Mouse (Mus musculus): ENCODE data around the gene Plekhb2. TPM values are rescaled to one million over a fixed set of nuclear protein-coding genes. Genes with fewer than 3 reads are reported as not detected.

The Plekhb2 gene
- polyA plus RNA-seq, 1 experiment: 209 TPM

DNA sequence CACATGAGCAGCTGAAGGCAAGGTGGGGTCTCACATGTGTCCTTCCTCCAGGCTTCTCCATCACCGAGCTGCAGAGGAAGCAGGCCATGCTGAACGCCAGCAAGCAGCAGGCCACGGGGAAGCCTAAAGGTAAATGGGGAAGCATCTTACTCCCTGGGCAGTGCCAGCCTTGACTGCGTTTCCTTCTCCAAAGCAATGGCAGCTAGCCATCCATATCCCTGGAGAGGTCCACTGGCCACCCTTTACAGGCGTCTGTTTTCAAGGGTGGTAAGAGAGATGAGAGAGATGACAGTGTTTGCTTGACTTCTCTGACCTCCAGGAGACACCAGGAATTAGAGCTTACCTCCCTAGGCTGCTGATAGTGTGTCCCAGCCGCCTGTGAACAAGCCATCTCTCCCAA, 38.7 kb upstream of the Plekhb2 start:
- 20% methylated on average over 6 of the region's 6 CpGs for WGBS
- H3K27me3 ChIP-seq (ENCODE audit: control insufficient read depth, insufficient read depth, low read length): no peaks in the 10 kb centered on the region
- no peak overlapping the region; the same call in 1 of the 2 replicates for H3K27ac ChIP-seq (ENCODE audit: insufficient read depth, low read length)
- DNase-seq: no peak
- TF ChIP-seq CTCF (IDR thresholded peaks at IDR 0.05; ENCODE audit: borderline replicate concordance, insufficient read depth, low read depth, low read length) (no peak), POLR2A (IDR thresholded peaks at IDR 0.05; ENCODE audit: borderline replicate concordance, insufficient read depth, low read length) (no peak)
- peaks cover 41% of the 10 kb centered on the region for H3K4me1 ChIP-seq (ENCODE audit: control insufficient read depth, insufficient read depth, low read length)
- H3K4me3 ChIP-seq (replicated peaks; ENCODE audit: insufficient read depth, low read depth, low read length): no peak overlapping the region

DNA sequence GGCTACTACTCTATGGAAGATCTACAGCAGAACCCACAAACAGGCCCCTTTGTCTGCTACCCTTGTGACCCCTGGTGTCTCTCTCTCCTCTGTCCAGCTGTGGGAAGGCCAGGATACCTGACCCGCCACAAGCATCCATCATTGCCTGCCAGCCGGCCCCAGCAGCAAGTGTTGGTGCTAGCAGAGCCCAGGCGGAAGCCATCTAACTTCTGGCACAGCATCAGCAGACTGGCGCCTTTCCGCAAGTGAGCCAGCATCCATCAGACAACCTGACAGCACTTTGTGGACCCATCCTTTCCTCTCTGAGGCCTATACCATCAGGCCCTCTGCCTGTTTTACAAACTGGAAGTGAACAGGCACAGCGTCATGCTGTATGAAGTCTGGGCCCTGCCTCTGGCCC, 38.2 kb upstream of the Plekhb2 start:
- peak in 1 of 2 experiments; percentile 35 for DNase-seq
- Histone ChIP-seq H3K4me1 (ENCODE audit: control insufficient read depth, insufficient read depth, low read length) (peaks cover 41% of the 10 kb centered on the region), H3K27ac (ENCODE audit: insufficient read depth, low read length) (0 out of 2 replicates have a peak overlapping the region, but pooled peaks have one; percentile 4), H3K27me3 (ENCODE audit: control insufficient read depth, insufficient read depth, low read length) (no peaks in the 10 kb centered on the region), H3K4me3 (replicated peaks; ENCODE audit: insufficient read depth, low read depth, low read length) (no peak overlapping the region)
- 32% methylated on average over 6 of the region's 6 CpGs for WGBS
- no peak for TF ChIP-seq CTCF (IDR thresholded peaks at IDR 0.05; ENCODE audit: borderline replicate concordance, insufficient read depth, low read depth, low read length)
- no peak for TF ChIP-seq POLR2A (IDR thresholded peaks at IDR 0.05; ENCODE audit: borderline replicate concordance, insufficient read depth, low read length)

DNA sequence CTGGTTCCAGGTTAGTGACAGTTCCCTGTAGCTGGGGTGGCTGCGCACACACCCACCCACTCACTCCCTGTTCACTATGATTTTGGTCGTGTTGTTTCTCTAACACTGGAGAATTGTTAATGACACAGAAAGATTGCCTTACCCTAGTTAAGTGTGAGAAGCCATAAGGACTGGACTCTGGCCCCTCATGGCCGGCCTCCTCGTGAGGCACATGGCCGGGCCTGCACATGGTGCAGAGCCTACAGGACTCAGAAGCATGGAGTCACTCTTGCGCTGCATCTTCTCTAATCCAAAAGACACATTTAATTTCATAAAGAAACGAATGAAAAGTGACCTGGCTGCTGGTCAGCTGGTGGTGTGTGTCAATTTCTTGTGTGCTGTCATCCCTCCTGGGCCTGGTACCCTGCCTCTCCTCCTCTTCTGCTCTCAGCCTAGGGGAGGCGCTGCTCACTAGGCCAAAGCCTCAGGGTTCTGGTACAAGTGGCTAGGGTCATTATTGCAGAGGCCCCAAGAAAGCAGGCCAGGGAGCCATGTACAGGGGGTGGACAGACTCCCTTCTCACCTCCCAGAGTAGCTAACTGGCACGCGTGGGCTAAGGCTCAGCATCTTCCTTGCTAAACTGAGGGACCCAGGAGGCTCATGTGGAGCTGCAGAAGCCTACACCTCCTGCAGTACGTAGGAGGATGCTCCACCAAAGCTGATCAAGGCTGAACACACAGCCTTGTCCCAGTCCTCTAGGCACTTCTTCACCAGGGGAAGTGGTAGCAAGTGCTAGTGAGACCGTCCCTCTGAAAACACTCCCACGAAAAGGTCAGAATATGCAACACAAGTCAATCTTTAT, 37.1 kb upstream of the Plekhb2 start:
- no peaks in the 10 kb centered on the region for H3K27me3 ChIP-seq (ENCODE audit: control insufficient read depth, insufficient read depth, low read length)
- H3K4me1 ChIP-seq (ENCODE audit: control insufficient read depth, insufficient read depth, low read length): peaks cover 38% of the 10 kb centered on the region
- no peak overlapping the region for H3K27ac ChIP-seq (ENCODE audit: insufficient read depth, low read length)
- 79% methylated on average over 13 of the region's 13 CpGs for WGBS
- TF ChIP-seq POLR2A (IDR thresholded peaks at IDR 0.05; ENCODE audit: borderline replicate concordance, insufficient read depth, low read length) (no peak), CTCF (IDR thresholded peaks at IDR 0.05; ENCODE audit: borderline replicate concordance, insufficient read depth, low read depth, low read length) (no peak)
- no peak overlapping the region for H3K4me3 ChIP-seq (replicated peaks; ENCODE audit: insufficient read depth, low read depth, low read length)
- no peak for DNase-seq

DNA sequence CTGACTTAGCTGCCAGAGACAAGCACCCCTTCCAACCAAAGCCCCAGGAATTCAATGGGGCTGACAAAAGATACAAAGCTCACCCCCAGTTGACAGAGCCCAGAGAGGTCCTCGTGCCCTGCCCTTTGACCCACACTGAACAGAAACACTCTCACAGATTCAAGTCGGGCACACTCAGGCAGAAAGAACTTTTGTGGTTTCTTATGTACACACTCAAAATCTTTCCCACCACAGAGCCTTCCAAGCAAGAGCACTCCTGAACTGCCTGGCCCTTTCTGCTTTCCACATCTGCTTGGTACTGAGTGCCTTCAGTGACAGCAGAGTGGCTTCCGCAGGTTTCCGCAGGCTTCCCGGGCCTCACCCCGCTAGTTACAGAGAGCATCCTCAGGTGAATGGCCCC, 33.9 kb upstream of the Plekhb2 start:
- no peak overlapping the region for H3K27ac ChIP-seq (ENCODE audit: insufficient read depth, low read length)
- H3K4me1 ChIP-seq (ENCODE audit: control insufficient read depth, insufficient read depth, low read length): peaks cover 22% of the 10 kb centered on the region
- 78% methylated on average over 6 of the region's 6 CpGs for WGBS
- H3K27me3 ChIP-seq (ENCODE audit: control insufficient read depth, insufficient read depth, low read length): no peaks in the 10 kb centered on the region
- no peak for DNase-seq
- TF ChIP-seq CTCF (IDR thresholded peaks at IDR 0.05; ENCODE audit: borderline replicate concordance, insufficient read depth, low read depth, low read length): no peak
- no peak for TF ChIP-seq POLR2A (IDR thresholded peaks at IDR 0.05; ENCODE audit: borderline replicate concordance, insufficient read depth, low read length)
- H3K4me3 ChIP-seq (replicated peaks; ENCODE audit: insufficient read depth, low read depth, low read length): no peak overlapping the region

DNA sequence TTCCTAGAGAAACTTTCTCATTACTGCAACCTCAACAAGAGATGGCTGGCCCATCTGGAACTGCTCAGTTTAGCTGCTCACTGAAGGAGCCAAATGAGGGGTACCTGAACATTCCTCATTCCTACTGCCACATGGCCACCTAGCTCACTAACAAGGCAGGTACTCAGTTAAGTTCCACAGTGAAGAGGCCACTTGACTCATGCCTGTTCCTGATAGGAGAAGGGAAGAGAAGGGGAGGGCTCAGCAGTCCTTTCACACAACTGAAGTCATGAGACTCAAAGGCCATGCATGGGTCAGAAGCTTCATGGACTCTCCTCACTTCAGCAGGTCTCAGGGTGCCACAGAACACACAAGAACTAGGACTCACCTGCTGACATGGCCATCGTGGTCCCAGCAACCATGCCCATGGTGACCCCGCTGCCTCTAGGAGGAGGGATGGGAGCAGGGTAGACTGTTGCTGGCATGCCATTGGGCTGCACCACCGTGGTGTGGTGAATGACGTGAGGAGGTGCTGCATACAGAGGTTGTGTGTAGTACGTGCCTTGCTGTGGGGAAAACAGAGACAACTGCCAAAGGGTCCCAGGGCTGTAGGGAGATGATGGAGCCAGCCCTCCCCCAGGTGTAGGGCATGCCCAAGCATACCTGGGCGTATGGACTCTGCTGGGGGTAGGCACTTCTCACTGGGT, 30.4 kb upstream of the Plekhb2 start:
- Histone ChIP-seq H3K27me3 (ENCODE audit: control insufficient read depth, insufficient read depth, low read length) (no peaks in the 10 kb centered on the region), H3K4me1 (ENCODE audit: control insufficient read depth, insufficient read depth, low read length) (no peaks in the 10 kb centered on the region), H3K4me3 (replicated peaks; ENCODE audit: insufficient read depth, low read depth, low read length) (no peak overlapping the region), H3K27ac (ENCODE audit: insufficient read depth, low read length) (no peak overlapping the region)
- TF ChIP-seq CTCF (IDR thresholded peaks at IDR 0.05; ENCODE audit: borderline replicate concordance, insufficient read depth, low read depth, low read length): no peak
- TF ChIP-seq POLR2A (IDR thresholded peaks at IDR 0.05; ENCODE audit: borderline replicate concordance, insufficient read depth, low read length): no peak
- WGBS: 81% methylated on average over 6 of the region's 6 CpGs
- DNase-seq: no peak

DNA sequence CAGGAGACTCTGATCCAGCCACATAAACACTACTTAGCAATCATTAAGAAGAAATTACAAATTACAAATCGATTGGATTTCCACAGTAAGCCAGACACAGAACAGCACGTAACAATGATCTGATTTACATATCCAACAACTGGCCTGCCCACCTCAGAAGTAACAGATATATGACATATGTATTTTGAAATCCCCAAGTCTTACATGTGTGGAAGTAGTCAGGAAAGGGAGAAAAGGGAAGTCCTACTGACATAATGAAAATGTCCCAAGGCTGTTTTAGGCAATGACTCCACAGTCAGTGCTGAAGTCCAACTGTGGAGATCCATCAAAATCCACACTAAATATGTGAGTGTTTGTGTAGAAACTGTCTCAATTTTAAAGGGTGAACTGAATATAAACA, 28.4 kb upstream of the Plekhb2 start:
- no peak overlapping the region for H3K27ac ChIP-seq (ENCODE audit: insufficient read depth, low read length)
- 97% methylated on average over 2 of the region's 2 CpGs for WGBS
- no peak for TF ChIP-seq POLR2A (IDR thresholded peaks at IDR 0.05; ENCODE audit: borderline replicate concordance, insufficient read depth, low read length)
- no peak for TF ChIP-seq CTCF (IDR thresholded peaks at IDR 0.05; ENCODE audit: borderline replicate concordance, insufficient read depth, low read depth, low read length)
- no peak for DNase-seq
- no peaks in the 10 kb centered on the region for H3K27me3 ChIP-seq (ENCODE audit: control insufficient read depth, insufficient read depth, low read length)
- H3K4me1 ChIP-seq (ENCODE audit: control insufficient read depth, insufficient read depth, low read length): no peaks in the 10 kb centered on the region
- no peak overlapping the region for H3K4me3 ChIP-seq (replicated peaks; ENCODE audit: insufficient read depth, low read depth, low read length)

DNA sequence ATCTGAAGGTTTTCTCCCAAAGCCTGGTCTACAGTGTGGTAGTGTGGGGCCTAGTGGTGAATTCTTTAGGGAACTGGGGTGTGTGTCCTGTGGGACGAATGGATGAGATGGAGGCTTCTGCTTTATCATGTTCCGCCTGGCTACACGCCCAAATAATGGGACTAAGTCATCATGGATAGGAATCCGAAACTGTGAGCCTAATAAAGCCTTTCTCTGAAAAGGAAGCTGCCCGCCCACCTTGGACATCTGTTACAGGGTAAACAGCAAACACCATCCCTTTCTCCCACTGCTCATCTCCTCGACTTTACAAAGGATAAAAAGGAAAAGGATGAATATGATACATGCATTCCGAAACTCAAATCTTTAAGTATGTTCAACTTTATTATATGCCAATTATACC, 27.8 kb upstream of the Plekhb2 start:
- no peaks in the 10 kb centered on the region for H3K27me3 ChIP-seq (ENCODE audit: control insufficient read depth, insufficient read depth, low read length)
- no peaks in the 10 kb centered on the region for H3K4me1 ChIP-seq (ENCODE audit: control insufficient read depth, insufficient read depth, low read length)
- TF ChIP-seq POLR2A (IDR thresholded peaks at IDR 0.05; ENCODE audit: borderline replicate concordance, insufficient read depth, low read length) (no peak), CTCF (IDR thresholded peaks at IDR 0.05; ENCODE audit: borderline replicate concordance, insufficient read depth, low read depth, low read length) (no peak)
- 89% methylated on average over 7 of the region's 7 CpGs for WGBS
- no peak overlapping the region for H3K27ac ChIP-seq (ENCODE audit: insufficient read depth, low read length)
- no peak overlapping the region for H3K4me3 ChIP-seq (replicated peaks; ENCODE audit: insufficient read depth, low read depth, low read length)
- no peak for DNase-seq

DNA sequence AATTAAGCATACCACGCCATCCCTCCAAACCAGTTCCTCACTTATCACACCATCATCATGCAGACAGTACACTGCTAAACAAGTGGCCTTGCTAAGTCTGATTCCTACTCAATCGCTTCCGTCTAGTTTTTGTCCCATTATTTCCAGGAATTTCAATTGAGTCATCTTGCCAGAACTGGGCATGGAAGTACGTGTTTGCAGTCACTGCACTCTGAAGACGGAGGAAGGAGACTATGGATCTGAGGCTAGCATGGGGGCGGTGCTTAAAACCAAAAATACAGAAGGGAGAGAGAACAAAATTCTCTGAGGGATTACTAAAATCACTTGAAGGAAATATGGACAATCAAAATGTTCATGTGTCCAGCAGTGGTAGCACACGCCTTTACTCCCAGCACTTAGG, 27.0 kb upstream of the Plekhb2 start:
- Histone ChIP-seq H3K4me1 (ENCODE audit: control insufficient read depth, insufficient read depth, low read length) (no peaks in the 10 kb centered on the region), H3K27ac (ENCODE audit: insufficient read depth, low read length) (no peak overlapping the region), H3K27me3 (ENCODE audit: control insufficient read depth, insufficient read depth, low read length) (no peaks in the 10 kb centered on the region), H3K4me3 (replicated peaks; ENCODE audit: insufficient read depth, low read depth, low read length) (no peak overlapping the region)
- TF ChIP-seq POLR2A (IDR thresholded peaks at IDR 0.05; ENCODE audit: borderline replicate concordance, insufficient read depth, low read length) (no peak), CTCF (IDR thresholded peaks at IDR 0.05; ENCODE audit: borderline replicate concordance, insufficient read depth, low read depth, low read length) (no peak)
- no peak for DNase-seq
- 88% methylated on average over 7 of the region's 7 CpGs for WGBS
